Mouse (Mus musculus) heart, adult 2 months (tissue): ENCODE measurements around the gene Nfic. TPM values are rescaled to one million over a fixed set of nuclear protein-coding genes. Genes with fewer than 3 reads are reported as not detected.

Experiments used
- DNase-seq, 2 experiments: peaks; one replicate each; pipeline ENCODE4 v3.0.0; 2021
- H3K27ac ChIP-seq: fragments of 200-600 bp; 2 replicates; pipeline ENCODE4 v1.8.1; 2022
- H3K27me3 ChIP-seq: fragments of 200-500 bp; 2 replicates; pipeline ENCODE4 v1.6.1; 2012; ENCODE audit warnings: mild to moderate bottlenecking, low read length, inconsistent platforms, mixed read lengths; ENCODE audit not compliant: control insufficient read depth, insufficient read depth
- H3K36me3 ChIP-seq: fragments of 200-500 bp; 2 replicates; pipeline ENCODE4 v1.6.1; 2012; ENCODE audit warnings: low read length, inconsistent platforms; ENCODE audit not compliant: control insufficient read depth, insufficient read depth
- H3K4me1 ChIP-seq: fragments of 200-500 bp; 2 replicates; pipeline ENCODE4 v1.6.1; 2011; ENCODE audit warnings: low read length; ENCODE audit not compliant: control insufficient read depth, insufficient read depth
- H3K4me3 ChIP-seq: fragments of 200-600 bp; 2 replicates; pipeline ENCODE4 v1.8.1; 2022
- H3K79me2 ChIP-seq: fragments of 200-500 bp; replicated peaks from 2 replicates; pipeline ENCODE4 v1.6.1; 2012; ENCODE audit warnings: mild to moderate bottlenecking, inconsistent platforms, low read length, moderate library complexity, mixed read lengths; ENCODE audit not compliant: control insufficient read depth, insufficient read depth
- H3K9ac ChIP-seq: fragments of 200-500 bp; 2 replicates; pipeline ENCODE4 v1.6.1; 2012; ENCODE audit warnings: low read depth, mild to moderate bottlenecking, control low read depth, inconsistent platforms, low read length, mixed read lengths
- CTCF ChIP-seq: fragments of 200-600 bp; IDR thresholded peaks from 2 replicates; pipeline ENCODE4 v1.8.1; 2022; ENCODE audit warnings: antibody characterized with exemption, mild to moderate bottlenecking, moderate library complexity
- EP300 ChIP-seq: fragments of 200-500 bp; IDR thresholded peaks from 2 replicates; pipeline ENCODE4 v1.6.1; 2011; ENCODE audit warnings: low read depth, low read length, control low read depth; ENCODE audit not compliant: insufficient read depth
- POLR2A ChIP-seq: fragments of 200-500 bp; IDR thresholded peaks from 2 replicates; pipeline ENCODE4 v1.6.1; 2011; ENCODE audit warnings: mild to moderate bottlenecking, low read depth, low read length, control low read depth; ENCODE audit not compliant: insufficient read depth
- WGBS: fragments of 180-500 bp; shearing (Covaris S2); methylation state at CpG from one replicate; pipeline ENCODE4 v1.1.7; 2018; 5-methylcytosine and 5-hydroxymethylcytosine counted together
- intact Hi-C: fragments of 180-260 bp; cut with DNase I; formaldehyde crosslinking; loops from one replicate; pipeline ENCODE4 v1.15.1; 2025
- polyA plus RNA-seq: library from polyadenylated mRNA; depleted of rRNA; stranded (reverse); fragments of >200 nt; gene quantifications from 2 replicates; pipeline ENCODE4 v1.2.3, GENCODE M21; 2012
- total RNA-seq, 2 experiments: library from RNA; stranded (reverse); gene quantifications; 2 replicates each; pipeline ENCODE4 v1.2.3; 2021

Gene Nfic
- total and polyA plus RNA-seq, 3 experiments: 80.1 to 104 (median 94.2) TPM

- no peak overlapping the region for H3K27ac ChIP-seq
- H3K4me3 ChIP-seq: no peak overlapping the region
- H3K9ac ChIP-seq: no peak overlapping the region
- WGBS: 9% methylated on average over 18 of the region's 18 CpGs
- peaks cover 7% of the 10 kb centered on the region for H3K27me3 ChIP-seq
- DNase-seq: no peak
- H3K4me1 ChIP-seq: no peaks in the 10 kb centered on the region
- H3K36me3 ChIP-seq: no peaks in the 10 kb centered on the region
- intact Hi-C loops: no loop called here
- TF ChIP-seq CTCF (no peak), POLR2A (no peak), EP300 (no peak)
- H3K79me2 ChIP-seq: no peaks in the 10 kb centered on the region
These were observed 17.1 kb upstream of the Nfic start for GRCm38 (mm10) chr10:81472403-81473002.

GRCm38 (mm10) chr10:81470454-81470853 lies 15.0 kb upstream of the Nfic start:
- Histone ChIP-seq H3K27me3 (peaks cover 5% of the 10 kb centered on the region), H3K4me3 (no peak overlapping the region), H3K4me1 (no peaks in the 10 kb centered on the region), H3K9ac (no peak overlapping the region), H3K36me3 (no peaks in the 10 kb centered on the region), H3K27ac (no peak overlapping the region), H3K79me2 (no peaks in the 10 kb centered on the region)
- no peak for DNase-seq
- WGBS: 36% methylated on average over 18 of the region's 18 CpGs
- no peak for TF ChIP-seq EP300
- no peak for TF ChIP-seq CTCF
- no peak for TF ChIP-seq POLR2A
- intact Hi-C loops: no loop called here

- intact Hi-C loops: no loop called here
These were observed 13.8 kb upstream of the Nfic start for GRCm38 (mm10) chr10:81469253-81469652.

GRCm38 (mm10) chr10:81467670-81468235 lies 12.3 kb upstream of the Nfic start:
- no peaks in the 10 kb centered on the region for H3K4me1 ChIP-seq
- H3K9ac ChIP-seq: no peak overlapping the region
- DNase-seq: no peak
- no peak for TF ChIP-seq POLR2A
- TF ChIP-seq EP300: no peak
- TF ChIP-seq CTCF: no peak
- no peaks in the 10 kb centered on the region for H3K36me3 ChIP-seq
- intact Hi-C loops: no loop called here
- no peaks in the 10 kb centered on the region for H3K79me2 ChIP-seq
- no peak overlapping the region for H3K27ac ChIP-seq
- 81% methylated on average over 16 of the region's 16 CpGs for WGBS
- H3K4me3 ChIP-seq: no peak overlapping the region
- peaks cover 12% of the 10 kb centered on the region for H3K27me3 ChIP-seq

More at GRCm38 (mm10) chr10:81469253-81469652, 13.8 kb upstream of the Nfic start:
- no peak overlapping the region for H3K27ac ChIP-seq
- no peak overlapping the region for H3K4me3 ChIP-seq
- WGBS: 73% methylated on average over 5 of the region's 5 CpGs
- peaks cover 12% of the 10 kb centered on the region for H3K27me3 ChIP-seq
- TF ChIP-seq POLR2A: no peak
- TF ChIP-seq CTCF: no peak
- no peak for TF ChIP-seq EP300
- H3K36me3 ChIP-seq: no peaks in the 10 kb centered on the region
- no peaks in the 10 kb centered on the region for H3K4me1 ChIP-seq
- DNase-seq: no peak
- no peak overlapping the region for H3K9ac ChIP-seq
- no peaks in the 10 kb centered on the region for H3K79me2 ChIP-seq

GRCm38 (mm10) chr10:81466881-81467280 lies 11.4 kb upstream of the Nfic start:
- intact Hi-C loops: no loop called here
- Histone ChIP-seq H3K27me3 (peaks cover 12% of the 10 kb centered on the region), H3K4me1 (no peaks in the 10 kb centered on the region), H3K9ac (no peak overlapping the region), H3K79me2 (no peaks in the 10 kb centered on the region), H3K4me3 (no peak overlapping the region), H3K27ac (no peak overlapping the region), H3K36me3 (no peaks in the 10 kb centered on the region)
- TF ChIP-seq EP300 (no peak), POLR2A (no peak), CTCF (no peak)
- DNase-seq: no peak
- WGBS: 59% methylated on average over 14 of the region's 14 CpGs

- DNase-seq: no peak
- TF ChIP-seq POLR2A (no peak), EP300 (no peak), CTCF (no peak)
- intact Hi-C loops: no loop called here
These were observed 10.6 kb upstream of the Nfic start for GRCm38 (mm10) chr10:81466066-81466465.

More at GRCm38 (mm10) chr10:81466066-81466465, 10.6 kb upstream of the Nfic start:
- WGBS: 78% methylated on average over 2 of the region's 2 CpGs
- H3K9ac ChIP-seq: no peak overlapping the region
- H3K4me3 ChIP-seq: no peak overlapping the region
- peaks cover 12% of the 10 kb centered on the region for H3K27me3 ChIP-seq
- no peaks in the 10 kb centered on the region for H3K4me1 ChIP-seq
- H3K79me2 ChIP-seq: no peaks in the 10 kb centered on the region
- H3K27ac ChIP-seq: no peak overlapping the region
- H3K36me3 ChIP-seq: no peaks in the 10 kb centered on the region
